Mouse (Mus musculus) small intestine, adult 2 months (tissue): ENCODE data around the gene Sco2.

Experiments used
- CTCF ChIP-seq: fragments of 200-500 bp; IDR thresholded peaks from 2 replicates; pipeline ENCODE4 v1.5.1; 2012; ENCODE audit warnings: low read depth, mild to moderate bottlenecking, control low read depth, inconsistent platforms, low read length, moderate library complexity, mixed read lengths; ENCODE audit not compliant: insufficient replicate concordance, insufficient read length; ENCODE audit errors: extremely low read depth
- POLR2A ChIP-seq: fragments of 200-500 bp; IDR thresholded peaks from 2 replicates; pipeline ENCODE4 v1.6.1; 2012; ENCODE audit warnings: low read depth, mild to moderate bottlenecking, control low read depth, inconsistent platforms, low read length, moderate library complexity

DNA sequence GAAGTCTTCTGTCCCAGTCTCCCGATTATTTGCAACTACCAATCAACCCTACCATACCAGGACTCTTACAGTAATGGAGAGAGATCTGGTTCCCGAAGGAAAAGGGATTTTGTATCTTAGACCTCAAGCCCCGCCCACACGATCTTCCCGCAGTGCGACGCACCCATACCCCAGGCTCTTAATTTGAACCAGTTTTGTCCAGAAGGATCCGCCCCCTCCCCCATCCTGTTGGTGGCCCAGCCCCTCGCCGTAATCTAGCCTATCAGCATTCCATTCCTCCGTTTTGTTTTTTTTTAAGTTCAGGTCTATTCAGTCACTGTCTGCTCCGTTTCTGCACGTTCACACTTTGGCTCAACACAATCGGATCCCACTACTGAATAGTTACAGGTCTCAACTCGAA lies 17.3 kb downstream of the Sco2 start:
- no peak for TF ChIP-seq CTCF
- TF ChIP-seq POLR2A, result no peak
